In genomic region chr9:60227727-60228126, GRCm38 (mm10) we compare ENCODE assay signal across 16 mouse cellular contexts.
DNase-seq lines count a peak whose midpoint lies in the region; ATAC-seq and TF ChIP-seq lines count a peak whose summit lies in the region.
"Had no signal": no experiment of that assay in that cellular context is flagged by ENCODE, and none has a peak within 500 bp of the region (broad histone marks: within the 10 kb centered on the region; RNA-seq: fewer than 3 reads in every experiment).

No protein-coding gene starts in this region.

- H3K27me3 ChIP-seq in limb, embryonic 15.5 days = no peaks in the 10 kb centered on the region
- H3K27me3 ChIP-seq in limb, embryonic 10.5 days (ENCODE audit: low read depth, poor library complexity, severe bottlenecking) = no peaks in the 10 kb centered on the region
- H3K27me3 ChIP-seq: midbrain, embryonic 12.5 days had no signal

- H3K27ac ChIP-seq in limb, embryonic 15.5 days = peak overlapping the region; percentile 28; the same call in 1 of the 2 replicates
- no peak overlapping the region for H3K27ac ChIP-seq in limb, embryonic 10.5 days
- peak overlapping the region; percentile 93; the same call in 1 of the 2 replicates for H3K27ac ChIP-seq in embryonic fibroblast, embryonic 13.5 days (ENCODE audit: insufficient read depth, low read length)
- H3K27ac ChIP-seq: midbrain, embryonic 12.5 days had no signal

- WGBS in limb, embryonic 15.5 days = 69% methylated on average over 7 of the region's 7 CpGs
- WGBS in limb, embryonic 10.5 days = 86% methylated on average over 7 of the region's 7 CpGs

- DNase-seq in cerebellum, postnatal 10 days = peak; percentile 56 to 73
- DNase-seq in cerebellum, adult 9-11 months = no peak
- DNase-seq in gastrocnemius, postnatal 25 days = peak; percentile 19
- DNase-seq in gastrocnemius, postnatal 4 days (ENCODE audit: low spot score in 2 of 2) = no peak
- DNase-seq in limb, embryonic 10.5 days (ENCODE audit: low spot score) = no peak
- no peak for DNase-seq in thymus, adult 18-20 months
- DNase-seq: adrenal gland, postnatal 10 days; cerebellum, adult 9-10 months; heart, adult 11 months; liver; lung, adult 2 months; lung, postnatal 4 days had no signal

- no peak for TF ChIP-seq CTCF in embryonic fibroblast, embryonic 13.5 days (IDR thresholded peaks at IDR 0.05; ENCODE audit: borderline replicate concordance, insufficient read depth, low read length)

- peaks cover 45% of the 10 kb centered on the region for H3K4me1 ChIP-seq in limb, embryonic 15.5 days
- peaks cover 52% of the 10 kb centered on the region for H3K4me1 ChIP-seq in limb, embryonic 10.5 days
- peaks cover 6% of the 10 kb centered on the region for H3K4me1 ChIP-seq in embryonic fibroblast, embryonic 13.5 days (ENCODE audit: control insufficient read depth, insufficient read depth, low read length)

- TF ChIP-seq POLR2A in embryonic fibroblast, embryonic 13.5 days (IDR thresholded peaks at IDR 0.05; ENCODE audit: low read depth, low read length) = no peak

- ATAC-seq in limb, embryonic 15.5 days (ENCODE audit: insufficient number of reproducible peaks, low FRiP score, low TSS enrichment, low read depth) = no peak
- ATAC-seq: inflammation-experienced regulatory T-cells, adult 6 months had no signal

- no peaks in the 10 kb centered on the region for H3K9me3 ChIP-seq in limb, embryonic 15.5 days
- H3K9me3 ChIP-seq in limb, embryonic 10.5 days (replicated peaks) = no peaks in the 10 kb centered on the region
- H3K9me3 ChIP-seq: midbrain, embryonic 12.5 days had no signal

- no peak overlapping the region for H3K4me3 ChIP-seq in limb, embryonic 15.5 days
- no peak overlapping the region for H3K4me3 ChIP-seq in limb, embryonic 10.5 days
- no peak overlapping the region for H3K4me3 ChIP-seq in embryonic fibroblast, embryonic 13.5 days (ENCODE audit: insufficient read depth, low read length)
- H3K4me3 ChIP-seq: midbrain, embryonic 12.5 days had no signal

- no peaks in the 10 kb centered on the region for H3K36me3 ChIP-seq in limb, embryonic 15.5 days
- no peaks in the 10 kb centered on the region for H3K36me3 ChIP-seq in limb, embryonic 10.5 days
- H3K36me3 ChIP-seq: midbrain, embryonic 12.5 days had no signal

- H3K4me2 ChIP-seq in limb, embryonic 15.5 days = no peak overlapping the region
- H3K4me2 ChIP-seq: midbrain, embryonic 12.5 days had no signal

- no peak overlapping the region for H3K9ac ChIP-seq in limb, embryonic 15.5 days
- H3K9ac ChIP-seq: midbrain, embryonic 12.5 days had no signal

Comparison
In these comparisons a context has a peak if more than half of its experiments do, and no peak if none do; other contexts are left out.
1. DNase-seq: peak in cerebellum, postnatal 10 days (2 of 2) and gastrocnemius, postnatal 25 days (single experiment); none in cerebellum, adult 9-11 months (single experiment), gastrocnemius, postnatal 4 days (0 of 2), limb, embryonic 10.5 days (single experiment) and thymus, adult 18-20 months (0 of 2).